Mouse (Mus musculus) B cell, adult 2 months (primary cell): ENCODE measurements around the gene Tmem259.

ENCODE experiments used
- DNase-seq, 2 experiments: peaks; one replicate each; pipeline ENCODE4 v3.0.0; 2022

Gene Tmem259

DNA sequence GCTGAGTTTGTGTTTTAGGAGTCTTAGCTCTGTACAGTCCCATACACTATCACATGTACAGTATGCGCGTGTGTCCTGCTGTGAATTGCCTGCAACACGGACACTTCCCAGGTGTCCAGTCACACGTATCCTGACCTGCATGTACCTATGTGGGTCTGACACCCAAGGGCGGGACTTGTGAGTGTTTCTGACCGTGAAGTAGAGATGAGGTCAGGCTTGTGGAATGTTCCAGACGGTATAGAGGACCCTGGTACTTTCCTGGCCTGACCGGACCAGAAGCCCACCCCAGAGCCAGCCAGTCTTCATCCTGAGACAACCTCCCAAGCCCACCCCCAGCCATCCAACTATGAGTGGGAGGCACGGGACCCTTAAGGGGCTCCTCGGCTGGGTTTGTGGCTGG is 31.5 kb upstream of the Tmem259 start:
- no peak for DNase-seq

DNA sequence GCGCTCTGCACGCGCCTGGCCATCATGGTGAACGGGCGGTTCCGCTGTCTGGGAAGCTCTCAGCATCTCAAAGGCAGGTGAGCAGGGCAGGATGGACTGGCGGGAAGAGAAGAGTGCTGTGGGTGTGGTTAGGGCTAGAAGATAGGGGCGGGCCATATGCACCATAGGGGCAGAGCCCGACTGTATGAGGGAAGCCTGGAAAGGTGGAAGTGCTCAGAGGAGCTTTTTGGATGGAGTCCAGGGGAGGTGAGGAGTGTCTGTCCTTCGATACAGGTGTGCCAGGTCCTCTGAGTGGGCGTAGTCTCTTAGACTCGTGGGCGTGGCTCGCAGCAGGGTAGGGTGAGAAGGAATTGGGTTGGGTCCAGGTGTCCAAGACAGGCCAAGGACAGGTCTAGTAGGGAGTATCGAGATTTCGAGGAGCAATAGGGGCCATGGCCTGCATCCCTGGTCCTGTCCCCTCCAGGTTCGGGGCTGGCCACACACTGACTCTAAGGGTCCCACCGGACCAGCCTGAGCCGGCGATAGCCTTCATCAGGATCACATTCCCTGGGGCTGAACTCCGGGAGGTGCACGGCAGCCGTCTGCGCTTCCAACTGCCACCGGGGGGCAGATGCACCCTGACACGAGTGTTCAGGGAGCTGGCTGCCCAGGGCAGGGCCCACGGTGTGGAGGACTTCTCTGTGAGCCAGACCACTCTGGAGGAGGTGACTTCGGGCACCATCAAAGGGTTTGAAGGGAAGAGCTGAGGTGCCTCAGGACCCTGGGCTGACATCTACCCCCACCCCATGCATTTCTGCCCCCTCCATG is 30.6 kb upstream of the Tmem259 start:
- DNase-seq, result peak in 1 of 2 experiments; percentile 36

DNA sequence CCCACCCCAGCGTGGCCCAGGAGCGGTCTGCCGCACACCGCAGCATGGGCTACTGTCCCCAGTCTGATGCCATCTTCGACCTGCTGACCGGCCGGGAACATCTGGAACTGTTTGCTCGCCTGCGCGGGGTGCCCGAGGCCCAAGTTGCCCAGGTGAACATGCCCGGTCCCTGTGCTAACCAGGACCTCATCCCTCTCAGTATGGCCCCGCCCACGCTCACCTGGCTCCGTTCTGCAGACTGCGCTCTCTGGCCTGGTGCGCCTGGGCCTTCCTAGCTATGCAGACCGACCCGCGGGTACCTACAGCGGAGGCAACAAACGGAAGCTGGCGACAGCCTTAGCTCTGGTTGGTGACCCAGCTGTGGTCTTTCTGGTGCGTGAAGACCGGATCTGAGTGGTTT is 29.5 kb upstream of the Tmem259 start:
- no peak for DNase-seq

DNA sequence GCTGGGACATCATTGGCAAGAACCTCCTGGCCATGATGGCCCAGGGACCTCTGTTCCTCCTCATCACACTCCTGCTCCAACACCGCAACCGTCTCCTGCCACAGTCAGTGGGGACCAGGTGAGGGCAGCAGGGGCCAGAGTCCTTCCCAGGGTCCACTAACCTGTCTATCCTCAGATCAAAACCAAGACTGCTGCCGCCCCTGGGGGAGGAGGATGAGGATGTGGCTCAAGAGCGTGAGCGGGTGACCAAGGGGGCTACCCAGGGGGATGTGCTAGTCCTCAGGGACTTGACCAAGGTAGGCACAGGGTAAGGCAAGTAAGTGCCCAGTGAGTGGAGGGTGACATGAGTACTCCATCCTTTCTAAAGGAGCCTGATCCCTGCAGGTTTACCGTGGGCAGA is 27.6 kb upstream of the Tmem259 start:
- no peak for DNase-seq

DNA sequence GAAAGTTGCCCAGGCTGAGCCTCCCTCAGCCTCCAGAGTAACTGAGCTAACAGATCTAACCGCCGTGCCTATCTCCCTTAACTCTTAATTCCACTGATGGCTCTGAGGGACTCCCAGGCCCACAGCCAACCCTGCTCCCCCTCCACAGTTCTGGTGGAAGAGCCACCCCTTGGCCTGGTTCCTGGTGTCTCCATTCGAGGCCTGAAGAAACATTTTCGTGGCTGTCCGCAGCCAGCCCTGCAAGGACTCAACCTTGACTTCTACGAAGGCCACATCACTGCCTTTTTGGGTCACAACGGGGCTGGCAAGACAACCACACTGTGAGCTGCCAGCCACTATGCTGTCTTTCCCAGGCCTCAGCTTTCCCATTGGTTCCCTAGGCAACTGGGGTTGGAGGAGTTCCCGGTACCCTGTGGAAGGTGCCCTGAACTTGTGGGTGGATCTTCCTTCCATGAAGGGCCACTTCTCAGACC is 20.1 kb upstream of the Tmem259 start:
- DNase-seq, result no peak

DNA sequence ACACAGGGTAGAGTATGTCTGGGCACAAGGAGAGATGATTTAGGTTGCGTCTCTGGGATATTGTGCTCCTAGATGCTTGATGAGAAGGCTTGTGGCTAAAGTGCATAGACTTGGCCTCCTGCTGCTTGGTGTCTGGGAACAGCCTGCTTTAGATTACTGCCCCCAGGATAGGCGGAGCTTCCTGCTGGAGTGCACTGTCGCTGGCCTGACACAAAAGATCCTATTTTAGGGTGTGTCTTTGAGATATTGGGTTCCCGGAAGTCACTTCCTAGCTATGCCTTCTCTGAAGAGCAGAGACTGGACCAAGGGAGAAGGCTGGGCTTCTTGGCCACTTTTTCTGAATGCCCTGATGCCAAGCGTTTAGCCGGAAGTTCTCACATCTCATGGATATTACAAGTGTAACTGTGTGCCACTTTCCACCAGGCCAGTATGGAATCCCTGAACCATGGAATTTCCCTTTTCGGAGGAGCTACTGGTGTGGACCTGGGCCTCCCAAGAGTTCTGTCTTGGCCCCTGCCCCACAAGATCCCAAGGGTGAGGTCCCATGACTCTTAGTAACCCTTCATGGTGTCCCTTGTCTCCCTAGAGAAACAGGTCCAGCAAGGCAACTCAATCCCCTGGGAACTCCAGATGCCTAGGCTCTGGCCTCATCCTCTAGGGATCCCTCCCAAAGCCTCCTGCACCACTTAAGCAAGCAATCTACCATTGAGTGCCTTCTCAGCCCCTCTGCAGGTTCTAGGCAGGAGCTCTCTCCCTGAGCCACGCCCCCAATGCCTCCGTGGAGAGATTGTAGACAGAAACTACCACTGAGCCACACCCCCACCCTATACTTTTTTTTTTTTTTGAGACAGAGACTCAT is 19.5 kb upstream of the Tmem259 start:
- DNase-seq, result no peak

DNA sequence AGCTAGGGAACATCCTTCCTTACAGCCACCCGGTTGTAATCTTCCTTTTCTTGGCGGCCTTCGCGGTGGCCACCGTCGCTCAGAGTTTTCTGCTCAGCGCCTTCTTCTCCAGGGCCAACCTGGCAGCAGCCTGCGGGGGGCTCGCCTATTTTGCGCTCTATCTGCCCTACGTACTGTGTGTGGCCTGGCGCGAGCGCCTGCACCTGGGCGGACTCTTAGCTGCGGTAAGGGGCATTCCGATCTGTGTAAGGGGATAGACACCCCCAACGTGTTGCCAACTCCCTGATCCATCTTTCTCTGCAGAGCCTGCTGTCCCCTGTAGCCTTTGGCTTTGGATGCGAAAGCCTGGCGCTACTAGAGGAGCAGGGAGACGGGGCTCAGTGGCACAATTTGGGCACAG is 18.7 kb upstream of the Tmem259 start:
- DNase-seq, result no peak

DNA sequence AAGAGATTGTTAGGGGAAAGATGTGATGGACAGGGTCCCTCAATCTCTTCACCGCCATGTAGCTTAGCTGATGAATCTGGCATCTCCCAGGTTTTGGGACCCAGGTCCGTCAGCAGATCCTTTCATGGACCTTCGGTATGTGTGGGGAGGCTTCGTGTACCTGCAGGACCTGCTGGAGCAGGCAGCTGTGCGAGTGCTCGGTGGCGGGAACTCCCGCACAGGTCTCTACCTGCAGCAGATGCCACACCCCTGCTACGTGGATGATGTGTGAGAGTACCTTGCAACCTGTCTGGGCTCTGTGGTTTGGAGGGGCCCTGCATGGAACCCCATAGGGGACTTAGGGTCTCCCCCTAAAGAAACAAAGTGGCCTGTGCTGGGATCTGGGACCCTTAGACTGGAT is 17.8 kb upstream of the Tmem259 start:
- DNase-seq, result no peak

DNA sequence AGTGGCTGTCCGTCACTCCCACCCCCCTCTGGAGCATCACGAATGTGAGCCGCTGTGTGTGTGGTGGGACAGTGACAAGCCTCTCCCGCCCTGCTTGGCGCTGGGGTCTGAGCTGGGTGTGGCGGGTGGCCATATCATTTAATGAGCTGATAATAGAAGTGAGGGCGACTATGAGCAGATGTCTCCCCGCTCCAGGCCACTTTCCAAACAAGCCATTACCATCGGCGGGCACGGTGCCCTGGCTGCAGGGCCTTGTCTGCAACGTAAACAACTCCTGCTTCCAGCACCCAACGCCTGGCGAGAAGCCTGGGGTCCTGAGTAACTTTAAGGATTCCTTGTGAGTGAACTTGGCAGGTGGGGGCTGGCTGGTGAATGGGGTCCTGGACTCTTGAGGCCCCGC is 13.7 kb upstream of the Tmem259 start:
- no peak for DNase-seq

DNA sequence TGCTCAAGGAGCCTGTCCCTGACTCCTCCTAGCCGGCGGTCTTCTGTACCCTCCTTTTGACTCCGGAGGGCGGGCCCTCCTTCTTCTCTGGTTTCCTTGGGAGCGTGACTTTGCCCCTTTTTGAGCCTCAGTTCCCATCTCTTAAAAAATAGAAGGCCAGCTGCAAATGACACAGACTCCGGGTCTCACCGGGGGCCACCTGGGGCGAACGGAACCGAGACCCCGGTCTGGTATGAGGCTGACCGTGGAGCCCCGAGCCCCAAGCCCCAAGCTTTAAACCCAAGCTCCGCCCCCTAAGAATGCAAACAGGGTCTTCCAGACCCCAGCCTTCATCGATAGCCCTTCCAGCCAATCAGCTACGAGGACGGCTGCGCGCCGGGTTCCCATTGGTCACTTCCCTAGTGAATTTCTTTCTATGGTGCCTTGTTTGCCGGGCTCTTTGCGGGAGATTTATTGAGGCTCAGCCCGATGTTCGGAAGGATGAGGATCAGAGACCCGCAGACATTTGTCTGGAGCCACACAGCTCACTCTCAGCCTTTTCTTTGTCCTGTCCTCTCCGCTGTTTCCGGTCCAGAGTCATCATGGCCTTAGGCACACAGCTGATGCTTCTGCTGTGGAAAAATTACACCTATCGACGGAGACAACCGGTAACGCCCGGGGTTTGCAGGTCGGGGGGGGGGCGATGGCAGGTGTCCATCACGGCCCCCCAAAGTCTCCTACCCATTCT is 13.1 kb upstream of the Tmem259 start:
- peak; percentile 37 to 45 for DNase-seq

DNA sequence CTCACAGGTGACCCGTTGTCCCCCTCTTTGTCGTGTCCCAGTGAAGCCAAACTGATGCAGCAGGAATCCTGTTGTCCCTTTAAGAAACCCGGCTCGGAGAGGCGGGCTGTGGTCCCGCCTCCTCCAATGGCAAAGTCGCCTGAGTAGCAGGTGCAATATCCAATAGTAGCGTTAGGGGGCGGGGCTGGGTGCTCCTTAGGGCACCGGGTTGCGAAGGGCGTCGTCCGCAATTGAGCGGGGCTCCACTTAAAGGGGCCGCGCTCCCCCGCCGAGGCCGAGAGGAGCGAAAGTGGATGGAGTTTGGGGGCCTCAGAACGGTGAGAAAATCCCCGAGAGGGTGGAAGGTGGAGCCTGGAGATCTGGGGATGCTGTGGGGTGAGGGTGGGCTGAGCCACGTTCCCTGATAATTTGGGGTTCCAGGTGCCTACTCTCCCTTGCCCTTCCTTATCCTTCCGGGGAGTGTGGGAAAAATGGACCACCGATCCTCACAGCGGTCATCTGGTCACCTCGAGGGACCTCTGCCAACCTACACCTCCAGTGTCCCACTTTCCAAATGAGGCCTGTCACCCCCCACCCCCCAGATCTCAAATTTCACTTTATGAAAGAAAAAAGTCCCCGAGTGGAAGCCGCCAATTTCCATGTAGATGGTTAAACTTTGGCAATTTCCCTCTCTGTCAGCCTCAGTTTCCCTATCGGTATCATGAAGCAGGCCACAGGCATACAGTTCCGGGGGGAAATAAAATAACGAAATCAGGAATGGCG is 12.3 kb upstream of the Tmem259 start, which contains the start of gene Abca7:
Abca7 (plus strand) TSS at position 223 of the 762 bp plus-strand sequence.
- DNase-seq, result peak; percentile 97 to 98

DNA sequence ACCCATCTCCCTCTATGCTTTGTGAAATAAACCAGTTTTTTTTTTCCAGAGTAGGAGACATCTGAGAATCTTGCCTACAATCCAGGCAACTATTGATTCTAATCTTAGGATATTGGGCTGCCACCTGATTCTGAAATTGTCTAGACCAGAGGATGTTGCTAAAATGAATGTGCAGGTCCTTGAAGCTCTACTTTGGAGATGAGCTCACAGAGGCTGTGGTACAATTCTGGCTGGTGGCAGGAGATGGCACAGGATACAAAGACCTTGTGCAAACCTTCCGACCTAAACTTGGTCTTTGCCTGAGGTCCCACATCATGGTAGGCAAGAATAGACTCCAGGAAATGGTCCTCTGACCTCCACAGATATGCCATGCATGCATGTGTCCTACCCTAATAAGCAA is 11.5 kb upstream of the Tmem259 start:
- no peak for DNase-seq

DNA sequence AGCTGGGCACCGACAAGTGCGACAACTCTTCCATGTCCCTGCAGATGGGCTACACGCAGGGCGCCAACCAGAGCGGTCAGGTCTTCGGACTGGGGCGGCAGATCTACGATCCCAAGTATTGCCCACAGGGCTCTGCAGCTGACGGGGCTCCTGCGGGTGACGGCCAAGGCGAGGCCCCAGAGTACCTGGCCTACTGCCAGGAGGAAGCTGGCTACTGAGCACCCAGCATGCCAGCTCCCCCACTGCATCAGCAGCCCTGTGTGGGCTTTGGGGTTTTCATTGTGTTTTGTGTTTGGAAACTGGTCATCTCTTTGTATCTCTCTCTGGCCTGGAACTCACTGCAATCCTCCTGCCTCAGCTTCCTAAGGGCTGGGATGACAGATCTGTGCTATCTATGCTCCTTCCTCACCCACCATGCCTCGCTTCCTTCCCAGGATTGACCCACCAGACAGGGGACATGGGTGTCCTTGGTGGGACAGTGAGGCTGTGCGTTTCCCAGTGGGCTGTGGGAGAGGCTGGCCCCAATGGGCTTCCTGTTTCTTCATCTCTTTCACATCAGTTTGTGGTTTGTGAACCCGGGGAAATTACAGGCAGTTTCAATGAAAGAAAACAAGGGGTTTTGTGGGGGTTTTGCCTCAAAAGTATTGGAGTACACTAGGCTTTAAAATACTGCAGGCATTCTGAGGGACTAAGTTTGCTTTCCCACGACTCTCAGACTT is 10.4 kb upstream of the Tmem259 start:
- peak in 1 of 2 experiments; percentile 18 for DNase-seq

DNA sequence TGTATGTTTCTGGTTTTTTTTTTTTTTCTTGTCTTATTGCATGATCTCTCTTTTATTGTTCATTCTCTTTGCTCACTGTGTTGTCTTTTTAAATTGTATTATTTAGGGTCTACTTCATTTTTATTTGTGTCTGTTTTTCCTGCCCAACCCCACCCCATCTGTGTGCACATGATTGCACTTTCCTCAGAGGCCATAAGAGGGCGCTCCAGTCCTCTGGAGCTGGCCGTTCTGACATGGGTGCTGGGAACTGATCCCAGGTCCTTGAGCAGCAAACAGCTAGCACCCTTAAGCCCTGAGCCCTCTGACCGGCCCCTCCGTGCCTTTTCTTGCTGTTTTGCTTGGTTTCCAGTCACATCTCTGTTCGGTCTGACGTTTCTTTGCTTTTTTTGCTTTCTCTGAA is 7.4 kb upstream of the Tmem259 start:
- DNase-seq, result peak; percentile 40 to 44

DNA sequence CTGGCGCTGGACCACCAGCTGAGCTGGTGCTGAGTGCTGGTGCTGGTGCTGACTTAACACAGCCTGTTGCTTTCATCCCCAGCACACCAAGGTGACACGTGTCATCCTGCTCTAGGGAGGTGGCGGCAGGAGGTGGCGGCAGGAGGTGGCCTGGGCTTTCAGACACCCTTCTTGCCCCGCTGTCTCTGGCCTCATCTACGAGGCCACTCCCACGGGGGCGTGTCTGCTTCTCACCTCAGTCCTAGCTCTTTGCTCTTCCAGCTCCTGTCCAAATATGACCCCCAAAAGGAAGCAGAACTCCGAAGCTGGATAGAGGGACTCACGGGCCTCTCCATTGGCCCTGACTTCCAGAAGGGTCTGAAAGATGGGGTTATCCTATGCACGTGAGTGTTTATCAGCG is 7.0 kb upstream of the Tmem259 start:
- DNase-seq, result no peak

DNA sequence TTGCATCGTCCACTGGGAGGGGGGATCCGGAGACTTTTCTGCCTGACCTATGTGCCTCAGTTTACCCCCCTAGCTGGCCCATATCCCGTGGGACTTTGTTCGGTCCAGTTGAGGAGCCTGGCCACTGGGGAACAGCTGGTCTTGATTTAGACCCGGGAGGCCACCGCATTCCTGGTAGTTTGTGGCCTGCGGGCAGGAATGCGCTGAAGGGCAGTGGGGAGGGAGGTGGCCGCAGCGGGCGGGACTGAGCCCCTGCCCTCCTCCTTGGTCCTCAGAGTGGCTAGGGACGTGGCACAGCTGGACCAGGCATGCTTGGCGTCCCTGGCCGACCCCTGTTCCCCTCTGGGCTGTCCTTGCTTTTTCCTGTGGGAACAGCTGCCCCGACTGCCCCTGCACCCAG is 5.7 kb upstream of the Tmem259 start:
- DNase-seq, result no peak

DNA sequence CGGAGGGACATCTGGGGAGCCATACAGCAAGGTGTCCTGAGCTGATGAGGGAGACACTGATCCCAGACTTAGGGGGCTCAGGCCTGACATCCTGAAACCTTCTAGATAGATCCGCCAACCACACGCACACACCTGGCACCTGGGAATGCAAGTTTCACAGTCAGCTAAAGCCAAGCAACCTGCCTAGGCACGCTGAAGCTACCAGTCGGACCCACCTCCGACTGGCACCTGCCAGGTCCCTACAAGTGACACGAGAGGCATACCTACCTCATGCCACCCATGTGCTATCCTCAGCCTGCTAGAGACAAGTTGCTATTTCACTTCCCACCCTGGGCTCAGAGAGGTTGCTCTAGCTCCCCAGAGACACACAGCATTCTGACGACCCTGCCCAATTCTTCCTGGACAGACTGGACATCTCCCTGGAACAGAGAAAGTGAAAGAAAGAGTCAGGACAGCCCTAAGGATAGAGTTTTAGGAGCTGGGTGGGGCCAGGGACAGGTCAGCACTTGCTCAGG is 5.2 kb upstream of the Tmem259 start:
- no peak for DNase-seq

DNA sequence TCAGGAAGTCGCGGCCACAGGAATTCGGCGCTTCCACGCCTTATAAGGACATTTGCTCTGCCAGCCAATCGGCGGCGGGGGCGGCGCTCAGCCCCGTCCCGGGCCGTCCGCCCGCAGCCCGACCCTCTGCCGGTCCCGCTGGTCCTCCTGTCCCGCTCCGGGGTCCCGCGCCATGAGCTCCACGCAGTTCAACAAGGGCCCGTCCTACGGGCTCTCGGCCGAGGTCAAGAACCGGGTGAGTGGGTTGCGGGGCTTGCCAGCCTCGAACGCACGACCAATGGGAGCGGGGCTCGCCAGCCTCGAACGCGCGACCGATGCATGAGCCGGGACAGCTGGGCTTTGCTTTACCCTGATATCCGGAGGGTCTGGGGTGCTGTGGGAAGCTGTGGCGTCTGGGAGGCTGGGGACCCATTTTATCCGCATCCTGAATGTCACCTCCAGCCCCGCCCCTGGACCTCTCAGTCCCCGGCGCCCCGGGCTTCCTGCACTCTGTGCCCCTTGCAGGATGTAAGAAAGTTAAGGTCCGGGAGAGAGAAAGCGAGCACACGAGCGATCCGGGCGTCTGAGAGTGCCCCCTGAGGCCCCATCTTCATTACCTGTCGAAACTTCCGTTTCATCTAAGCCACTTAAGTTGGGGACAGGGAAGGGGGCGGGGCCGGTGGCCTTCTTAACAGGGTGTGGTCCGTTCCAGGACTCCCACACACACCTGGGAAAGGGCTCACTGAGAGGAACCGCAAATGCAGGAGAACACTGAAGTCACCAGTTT is 4.6 kb upstream of the Tmem259 start, which contains the start of gene Cnn2:
Cnn2 (plus strand) TSS at position 79 of the 766 bp plus-strand sequence.
- DNase-seq, result peak; percentile 64 to 68

DNA sequence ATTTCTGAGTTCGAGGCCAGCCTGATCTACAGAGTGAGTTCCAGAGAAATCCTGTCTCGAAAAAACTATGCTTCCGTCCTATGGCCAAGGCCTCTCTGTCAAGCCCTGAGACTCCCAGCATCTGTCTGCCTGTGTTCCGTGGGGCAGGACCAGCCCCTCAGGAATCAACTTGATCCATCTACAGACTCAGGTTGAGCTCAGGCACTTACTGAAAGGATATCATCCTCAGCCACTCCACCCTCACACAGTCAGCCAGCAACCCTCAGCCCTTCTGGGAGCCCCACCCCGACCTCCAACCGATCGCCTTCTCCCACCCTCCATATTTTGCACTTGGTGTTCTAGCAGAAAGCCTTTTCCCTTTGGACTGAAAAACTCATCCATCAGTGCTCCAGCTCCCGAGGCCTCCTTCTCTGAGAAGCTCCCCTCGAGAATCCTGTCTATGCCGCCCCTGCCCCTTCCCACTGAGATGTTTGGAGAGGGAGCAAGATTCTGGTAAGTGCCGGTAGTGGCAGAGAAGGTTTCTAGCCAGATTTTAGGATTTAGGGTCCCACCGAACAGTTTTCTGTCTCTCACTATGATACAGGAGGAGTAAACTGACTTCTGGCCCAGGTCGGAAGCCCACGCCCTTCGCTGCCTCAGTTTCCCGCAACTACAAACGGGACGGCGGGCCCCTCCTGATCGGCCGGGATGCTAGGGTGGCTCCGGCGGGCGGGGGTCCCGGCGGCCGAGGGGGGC is 3.8 kb upstream of the Tmem259 start:
- DNase-seq, result peak in 1 of 2 experiments; percentile 12

DNA sequence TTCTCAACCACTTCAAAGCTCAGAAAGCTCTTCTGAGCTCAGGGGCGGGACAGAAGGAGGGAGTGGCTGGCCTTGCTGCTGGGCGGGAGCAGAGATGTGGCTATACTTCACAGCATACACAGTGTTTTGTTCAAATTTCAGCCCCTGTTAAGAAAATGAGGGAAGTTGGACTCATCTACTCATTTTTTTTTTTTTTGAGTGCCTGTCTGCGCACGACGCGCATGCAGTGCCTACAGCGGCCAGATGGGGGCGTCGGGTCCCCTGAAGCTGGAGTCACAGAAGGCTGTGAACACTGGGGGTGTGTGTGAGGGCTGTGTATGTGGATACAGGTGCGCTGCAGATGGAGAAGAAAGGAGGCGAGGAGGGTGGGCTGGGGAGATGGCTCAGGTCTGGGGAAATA is 2.8 kb upstream of the Tmem259 start:
- DNase-seq, result peak; percentile 98 to 99
